Mouse (Mus musculus): ENCODE results near the gene Foxk2. TPM values are rescaled to one million over a fixed set of nuclear protein-coding genes. Genes with fewer than 3 reads are reported as not detected.

Foxk2 gene
- 49.4 and 55.8 TPM in 2 replicates for polyA plus RNA-seq (2011; ENCODE audit: insufficient read length, low read depth, missing spikeins)

- peak; percentile 29 for TF ChIP-seq POLR2A (IDR thresholded peaks at IDR 0.05; ENCODE audit: low read depth, low read length)
- TF ChIP-seq CTCF (IDR thresholded peaks at IDR 0.05; ENCODE audit: borderline replicate concordance, insufficient read depth, low read length) = no peak
- Histone ChIP-seq H3K4me1 (ENCODE audit: control insufficient read depth, insufficient read depth, low read length) (no peaks in the 10 kb centered on the region), H3K4me3 (ENCODE audit: insufficient read depth, low read length) (peak within 1 kb of the TSS; percentile 95), H3K27ac (ENCODE audit: insufficient read depth, low read length) (peak within 1 kb of the TSS; percentile 50)
These were observed at the start of gene Foxk2 for GRCm38 (mm10) chr11:121259160-121260100. Gene Foxk2 (plus strand): TSS chr11:121259990.

- TF ChIP-seq POLR2A (IDR thresholded peaks at IDR 0.05; ENCODE audit: low read depth, low read length) = no peak
- TF ChIP-seq CTCF (IDR thresholded peaks at IDR 0.05; ENCODE audit: borderline replicate concordance, insufficient read depth, low read length) = no peak
- no peak overlapping the region for H3K27ac ChIP-seq (ENCODE audit: insufficient read depth, low read length)
- H3K4me1 ChIP-seq (ENCODE audit: control insufficient read depth, insufficient read depth, low read length) = no peaks in the 10 kb centered on the region
- H3K4me3 ChIP-seq (ENCODE audit: insufficient read depth, low read length) = no peak overlapping the region
These were observed 43.0 kb upstream of the Foxk2 start for GRCm38 (mm10) chr11:121216831-121217230.

- no peak overlapping the region for H3K4me3 ChIP-seq (ENCODE audit: insufficient read depth, low read length)
- no peaks in the 10 kb centered on the region for H3K4me1 ChIP-seq (ENCODE audit: control insufficient read depth, insufficient read depth, low read length)
- H3K27ac ChIP-seq (ENCODE audit: insufficient read depth, low read length) = no peak overlapping the region
- no peak for TF ChIP-seq CTCF (IDR thresholded peaks at IDR 0.05; ENCODE audit: borderline replicate concordance, insufficient read depth, low read length)
- TF ChIP-seq POLR2A (IDR thresholded peaks at IDR 0.05; ENCODE audit: low read depth, low read length) = no peak
These were observed 40.0 kb upstream of the Foxk2 start for GRCm38 (mm10) chr11:121219776-121220175.

- no peak overlapping the region for H3K4me3 ChIP-seq (ENCODE audit: insufficient read depth, low read length)
- TF ChIP-seq POLR2A (IDR thresholded peaks at IDR 0.05; ENCODE audit: low read depth, low read length) = no peak
- no peak for TF ChIP-seq CTCF (IDR thresholded peaks at IDR 0.05; ENCODE audit: borderline replicate concordance, insufficient read depth, low read length)
- H3K27ac ChIP-seq (ENCODE audit: insufficient read depth, low read length) = no peak overlapping the region
- H3K4me1 ChIP-seq (ENCODE audit: control insufficient read depth, insufficient read depth, low read length) = no peaks in the 10 kb centered on the region
These were observed 39.0 kb upstream of the Foxk2 start for GRCm38 (mm10) chr11:121220771-121221170.

- Histone ChIP-seq H3K27ac (ENCODE audit: insufficient read depth, low read length) (no peak overlapping the region), H3K4me3 (ENCODE audit: insufficient read depth, low read length) (no peak overlapping the region), H3K4me1 (ENCODE audit: control insufficient read depth, insufficient read depth, low read length) (no peaks in the 10 kb centered on the region)
- TF ChIP-seq POLR2A (IDR thresholded peaks at IDR 0.05; ENCODE audit: low read depth, low read length) (no peak), CTCF (IDR thresholded peaks at IDR 0.05; ENCODE audit: borderline replicate concordance, insufficient read depth, low read length) (no peak)
These were observed 38.3 kb upstream of the Foxk2 start for GRCm38 (mm10) chr11:121221321-121222010.

- TF ChIP-seq POLR2A (IDR thresholded peaks at IDR 0.05; ENCODE audit: low read depth, low read length) (no peak), CTCF (IDR thresholded peaks at IDR 0.05; ENCODE audit: borderline replicate concordance, insufficient read depth, low read length) (no peak)
- Histone ChIP-seq H3K4me3 (ENCODE audit: insufficient read depth, low read length) (peak overlapping the region; percentile 76), H3K27ac (ENCODE audit: insufficient read depth, low read length) (peak overlapping the region; percentile 39), H3K4me1 (ENCODE audit: control insufficient read depth, insufficient read depth, low read length) (peaks cover 4% of the 10 kb centered on the region; the same call in 1 of the 2 replicates)
These were observed 31.4 kb upstream of the Foxk2 start for GRCm38 (mm10) chr11:121228129-121229017.

- Histone ChIP-seq H3K4me1 (ENCODE audit: control insufficient read depth, insufficient read depth, low read length) (peaks cover 4% of the 10 kb centered on the region; the same call in 1 of the 2 replicates), H3K27ac (ENCODE audit: insufficient read depth, low read length) (peak within 1 kb of the TSS; percentile 39), H3K4me3 (ENCODE audit: insufficient read depth, low read length) (peak within 1 kb of the TSS; percentile 76)
- TF ChIP-seq CTCF (IDR thresholded peaks at IDR 0.05; ENCODE audit: borderline replicate concordance, insufficient read depth, low read length) = no peak
- TF ChIP-seq POLR2A (IDR thresholded peaks at IDR 0.05; ENCODE audit: low read depth, low read length) = peak; percentile 81
These were observed 30.8 kb upstream of the Foxk2 start, which contains the start of gene Cybc1 for GRCm38 (mm10) chr11:121229018-121229439. Gene Cybc1 (minus strand): TSS chr11:121229322.

- Histone ChIP-seq H3K4me3 (ENCODE audit: insufficient read depth, low read length) (no peak overlapping the region), H3K27ac (ENCODE audit: insufficient read depth, low read length) (no peak overlapping the region), H3K4me1 (ENCODE audit: control insufficient read depth, insufficient read depth, low read length) (peaks cover 4% of the 10 kb centered on the region; the same call in 1 of the 2 replicates)
- TF ChIP-seq CTCF (IDR thresholded peaks at IDR 0.05; ENCODE audit: borderline replicate concordance, insufficient read depth, low read length) = no peak
- no peak for TF ChIP-seq POLR2A (IDR thresholded peaks at IDR 0.05; ENCODE audit: low read depth, low read length)
These were observed 28.6 kb upstream of the Foxk2 start for GRCm38 (mm10) chr11:121231191-121231590.

All from embryonic fibroblast, embryonic 13.5 days (primary cell).